Mouse (Mus musculus) kidney, postnatal 0 days (tissue): ENCODE results near the gene Rgs3. TPM values are rescaled to one million over a fixed set of nuclear protein-coding genes. Genes with fewer than 3 reads are reported as not detected.

Experiments used
- ATAC-seq: fragments of 200-750 bp; cut with Nextera tagmentation; replicated peaks from 2 replicates; pipeline ENCODE4 v1.8.0; 2017; ENCODE audit warnings: low read depth, moderate number of reproducible peaks, moderate TSS enrichment, moderate library complexity; ENCODE audit not compliant: low FRiP score
- DNase-seq: peaks from one replicate; pipeline ENCODE4 v3.0.0-alpha.2; 2016; ENCODE audit warnings: low spot score
- H3K27ac ChIP-seq: fragments of 300-500 bp; sonication (generic); 2 replicates; pipeline ENCODE4 v1.5.1; 2014; ENCODE audit warnings: mild to moderate bottlenecking
- H3K27me3 ChIP-seq: fragments of 300-500 bp; sonication (generic); 2 replicates; pipeline ENCODE4 v1.6.1; 2014; ENCODE audit warnings: low read length, mixed read lengths; ENCODE audit not compliant: insufficient read depth
- H3K36me3 ChIP-seq: fragments of 300-500 bp; sonication (generic); 2 replicates; pipeline ENCODE4 v1.6.1; 2014; ENCODE audit warnings: low read length, mixed read lengths; ENCODE audit not compliant: insufficient read depth
- H3K4me1 ChIP-seq: fragments of 300-500 bp; sonication (generic); replicated peaks from 2 replicates; pipeline ENCODE4 v1.6.1; 2014; ENCODE audit warnings: antibody characterized with exemption, low read length, mixed read lengths; ENCODE audit not compliant: insufficient read depth
- H3K4me2 ChIP-seq: fragments of 300-500 bp; sonication (generic); 2 replicates; pipeline ENCODE4 v1.6.1; 2014; ENCODE audit warnings: mild to moderate bottlenecking, low read length, moderate library complexity, mixed read lengths
- H3K4me3 ChIP-seq: fragments of 300-500 bp; sonication (generic); replicated peaks from 2 replicates; pipeline ENCODE4 v1.5.1; 2014; ENCODE audit warnings: low read depth, low read length
- H3K9ac ChIP-seq: fragments of 300-500 bp; sonication (generic); 2 replicates; pipeline ENCODE4 v1.6.1; 2014; ENCODE audit warnings: low read depth, low read length
- H3K9me3 ChIP-seq: fragments of 300-500 bp; sonication (generic); replicated peaks from 2 replicates; pipeline ENCODE4 v1.6.1; 2016; ENCODE audit warnings: low read length, inconsistent platforms, mixed read lengths
- CTCF ChIP-seq: IDR thresholded peaks from 2 replicates; pipeline ENCODE4 v1.5.1; 2016; ENCODE audit warnings: antibody characterized with exemption, low read depth, mild to moderate bottlenecking, moderate library complexity
- whole genome bisulfite sequencing: fragments of 180-500 bp; shearing (Covaris S2); extraction: QIAGEN DNeasy Blood & Tissue Kit; methylation state at CpG from one replicate; pipeline ENCODE4 v1.1.7; 2014; 5-methylcytosine and 5-hydroxymethylcytosine counted together
- polyA plus RNA-seq: library from polyadenylated mRNA; unstranded; fragments of >200 nt; fragmentation: Nextera tagmentation; extraction: Ambion mirVana; gene quantifications from 2 replicates; pipeline ENCODE4 v1.2.1, GENCODE M21; 2015

The Rgs3 gene
- polyA plus RNA-seq, 1 experiment from 2014 or later: 41.4 TPM

GRCm38 (mm10) chr4:62741055-62741453 is 181.4 kb downstream of the Rgs3 start:
- H3K9me3 ChIP-seq: no peaks in the 10 kb centered on the region
- DNase-seq: no peak
- no peaks in the 10 kb centered on the region for H3K27me3 ChIP-seq
- no peak for ATAC-seq
- no peak overlapping the region for H3K4me3 ChIP-seq
- H3K36me3 ChIP-seq: no peaks in the 10 kb centered on the region
- WGBS: 85% methylated on average over 5 of the region's 5 CpGs
- H3K9ac ChIP-seq: no peak overlapping the region
- H3K4me2 ChIP-seq: no peak overlapping the region
- no peak overlapping the region for H3K27ac ChIP-seq
- peaks cover 29% of the 10 kb centered on the region for H3K4me1 ChIP-seq
- TF ChIP-seq CTCF: no peak

DNA sequence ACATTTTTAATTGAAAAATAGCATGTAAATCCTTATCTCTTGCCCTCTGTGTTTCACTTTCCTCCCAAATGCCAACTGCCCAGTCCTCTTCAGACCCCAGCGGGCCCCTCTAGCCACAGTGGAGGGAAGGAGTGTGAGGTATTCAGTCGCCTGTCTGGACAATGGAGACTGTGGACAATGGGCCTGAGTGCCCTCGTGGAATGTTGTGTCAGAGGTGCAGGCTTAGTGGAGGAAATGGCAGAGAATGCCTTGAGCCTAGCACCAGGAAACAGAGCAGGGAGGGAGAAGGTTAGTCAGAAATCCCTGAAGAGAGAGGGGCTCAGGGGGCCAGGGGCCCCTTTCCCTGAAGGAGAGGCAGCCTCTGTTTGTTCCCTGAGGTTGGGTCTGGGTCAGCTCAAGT is 182.0 kb downstream of the Rgs3 start:
- no peak for DNase-seq
- Histone ChIP-seq H3K36me3 (no peaks in the 10 kb centered on the region), H3K27me3 (no peaks in the 10 kb centered on the region), H3K27ac (peak overlapping the region; percentile 19; the same call in 1 of the 2 replicates), H3K9ac (no peak overlapping the region), H3K4me2 (no peak overlapping the region), H3K9me3 (no peaks in the 10 kb centered on the region), H3K4me3 (no peak overlapping the region), H3K4me1 (peaks cover 24% of the 10 kb centered on the region)
- WGBS: 27% methylated on average over 3 of the region's 3 CpGs
- ATAC-seq: no peak
- no peak for TF ChIP-seq CTCF

GRCm38 (mm10) chr4:62742885-62743760 is 183.5 kb downstream of the Rgs3 start:
- WGBS: 41% methylated on average over 14 of the region's 14 CpGs
- no peak for ATAC-seq
- 0 out of 2 replicates have a peak, but pooled peaks have one; percentile 12 for TF ChIP-seq CTCF

GRCm38 (mm10) chr4:62744534-62744956 is 184.9 kb downstream of the Rgs3 start:
- no peak overlapping the region for H3K9ac ChIP-seq
- DNase-seq: no peak
- 33% methylated on average over 10 of the region's 10 CpGs for WGBS
- no peak overlapping the region for H3K4me2 ChIP-seq
- no peak for TF ChIP-seq CTCF
- ATAC-seq: peak; percentile 30; the same call in 1 of the 2 replicates
- H3K9me3 ChIP-seq: no peaks in the 10 kb centered on the region
- no peaks in the 10 kb centered on the region for H3K36me3 ChIP-seq
- H3K27me3 ChIP-seq: no peaks in the 10 kb centered on the region
- no peak overlapping the region for H3K4me3 ChIP-seq
- peaks cover 13% of the 10 kb centered on the region for H3K4me1 ChIP-seq
- H3K27ac ChIP-seq: peak overlapping the region; percentile 58; the same call in 1 of the 2 replicates

More at GRCm38 (mm10) chr4:62742885-62743760, 183.5 kb downstream of the Rgs3 start:
- Histone ChIP-seq H3K9ac (no peak overlapping the region), H3K9me3 (no peaks in the 10 kb centered on the region), H3K36me3 (no peaks in the 10 kb centered on the region), H3K4me2 (no peak overlapping the region), H3K27me3 (no peaks in the 10 kb centered on the region), H3K4me1 (peaks cover 17% of the 10 kb centered on the region), H3K4me3 (no peak overlapping the region), H3K27ac (no peak overlapping the region)
- DNase-seq: no peak

- no peaks in the 10 kb centered on the region for H3K27me3 ChIP-seq
- H3K4me2 ChIP-seq: no peak overlapping the region
- no peak overlapping the region for H3K9ac ChIP-seq
- DNase-seq (no peak), ATAC-seq (peak; percentile 35; the same call in 1 of the 2 replicates)
- no peak for TF ChIP-seq CTCF
- peaks cover 13% of the 10 kb centered on the region for H3K4me1 ChIP-seq
- 31% methylated on average over 1 of the region's 1 CpGs for WGBS
- H3K36me3 ChIP-seq: no peaks in the 10 kb centered on the region
- no peaks in the 10 kb centered on the region for H3K9me3 ChIP-seq
- H3K27ac ChIP-seq: peak overlapping the region; percentile 58; the same call in 1 of the 2 replicates
- no peak overlapping the region for H3K4me3 ChIP-seq
Observed at GRCm38 (mm10) chr4:62744985-62745638, 185.5 kb downstream of the Rgs3 start.

Other genes with a start within 250 kb of the Rgs3 start
- gene Fkbp15, start 199.3 kb upstream of the Rgs3 start, polyA plus RNA-seq: 19.2 and 21.7 TPM in 2 replicates
- gene Slc31a1, start 199.1 kb upstream of the Rgs3 start, polyA plus RNA-seq: 48.3 and 55.9 TPM in 2 replicates
- 137 and 138 TPM in 2 replicates for gene Cdc26, start 151.2 kb upstream of the Rgs3 start, polyA plus RNA-seq
- 14.8 and 16.1 TPM in 2 replicates for gene Prpf4, start 151.1 kb upstream of the Rgs3 start, polyA plus RNA-seq
- 2.4 and 2.6 TPM in 2 replicates for gene Rnf183, start 124.6 kb upstream of the Rgs3 start, polyA plus RNA-seq
- gene Wdr31, start 89.0 kb upstream of the Rgs3 start, polyA plus RNA-seq: 10.1 and 10.6 TPM in 2 replicates
- 38.2 and 38.9 TPM in 2 replicates for gene Bspry, start 79.8 kb upstream of the Rgs3 start, polyA plus RNA-seq
- 16.0 and 17.7 TPM in 2 replicates for gene Hdhd3, start 56.4 kb upstream of the Rgs3 start, polyA plus RNA-seq
- 109 and 119 TPM in 2 replicates for gene Alad, start 39.9 kb upstream of the Rgs3 start, polyA plus RNA-seq
- gene Pole3, start 34.8 kb upstream of the Rgs3 start, polyA plus RNA-seq: 62.0 and 71.2 TPM in 2 replicates
- 0.45 and 0.46 TPM in 2 replicates for gene 4933430I17Rik, start 34.5 kb upstream of the Rgs3 start, polyA plus RNA-seq